Mouse (Mus musculus) gastrocnemius, postnatal 10 days (tissue): ENCODE results near the gene Oat. TPM values are rescaled to one million over a fixed set of nuclear protein-coding genes. Genes with fewer than 3 reads are reported as not detected.

Source experiments
- DNase-seq: peaks from one replicate; pipeline ENCODE4 v3.0.0; 2021; ENCODE audit warnings: mixed read lengths
- total RNA-seq, 2 experiments: library from RNA; stranded (reverse); gene quantifications; 2 replicates each; pipeline ENCODE4 v1.2.3; 2021

The Oat gene
- total RNA-seq, 2 experiments from 2014 or later: 84.0 to 92.9 TPM

- DNase-seq: no peak
Observed at GRCm38 (mm10) chr7:132542427-132542826, 33.8 kb downstream of the Oat start.

DNA sequence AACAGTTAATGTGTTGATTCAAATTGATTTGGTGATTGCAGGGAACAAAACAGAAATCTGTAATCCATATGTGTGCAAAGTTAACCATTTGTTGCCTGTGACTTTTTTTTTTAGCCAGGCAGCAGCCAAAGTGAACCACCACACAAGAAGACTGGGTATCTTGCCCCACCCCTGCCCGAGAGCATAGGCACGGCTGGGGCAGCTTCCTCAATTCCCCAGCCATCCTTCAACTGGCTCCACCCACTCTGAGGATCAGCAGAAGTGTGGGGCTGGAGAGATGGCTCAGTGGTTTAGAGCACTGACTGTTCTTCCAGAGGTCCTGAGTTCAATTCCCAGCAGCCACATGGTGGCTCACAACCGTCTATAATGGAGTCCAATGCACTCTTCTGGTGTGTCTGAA lies 34.6 kb downstream of the Oat start:
- DNase-seq: no peak

GRCm38 (mm10) chr7:132540597-132540996 lies 35.6 kb downstream of the Oat start:
- DNase-seq: no peak

DNA sequence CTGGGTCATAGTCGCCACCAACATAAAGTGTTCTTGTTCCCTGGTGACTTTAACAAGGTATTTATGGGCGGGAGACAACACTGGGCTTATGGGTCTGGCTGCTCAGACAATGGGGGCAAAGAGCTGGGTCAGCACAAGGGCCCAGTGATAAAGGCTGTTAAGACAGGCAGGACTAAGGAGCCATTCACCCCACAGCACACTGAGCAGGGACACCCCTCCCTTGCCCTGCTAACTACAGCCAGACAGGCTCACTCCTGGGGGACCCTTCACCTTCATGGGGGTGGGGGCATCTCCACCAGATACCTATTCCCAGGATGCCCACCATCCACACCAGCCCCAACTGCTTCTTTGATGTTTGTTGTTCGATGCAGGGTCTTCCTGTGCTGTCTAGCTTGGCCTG lies 47.0 kb downstream of the Oat start:
- no peak for DNase-seq

DNA sequence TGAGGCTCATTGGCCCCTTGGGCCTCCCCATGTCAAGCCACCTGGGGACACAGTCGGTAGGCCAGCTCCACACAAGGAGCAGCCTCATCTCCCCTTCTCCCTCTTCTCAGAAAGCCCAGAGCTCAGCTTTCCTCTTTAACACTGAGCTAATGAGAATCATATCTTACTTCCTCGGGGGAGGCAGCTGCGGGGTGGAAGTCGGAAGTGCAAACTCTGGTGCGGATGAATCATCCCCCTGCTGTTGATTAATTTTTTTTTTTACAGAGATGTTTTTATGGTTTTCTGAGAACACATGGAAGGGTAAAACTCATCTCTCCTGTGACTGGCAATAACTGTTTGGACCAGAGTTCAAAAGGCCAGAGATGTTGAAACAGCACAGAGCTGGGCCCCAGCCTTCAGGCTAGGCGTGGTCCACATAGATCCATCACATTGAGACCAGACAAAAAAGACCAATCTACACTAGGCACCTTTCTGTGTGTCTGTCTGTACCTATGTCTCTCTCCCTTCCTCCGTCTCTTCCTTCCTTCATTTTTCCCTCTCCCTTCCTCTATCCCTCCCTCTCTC lies 62.7 kb downstream of the Oat start:
- DNase-seq: no peak

DNA sequence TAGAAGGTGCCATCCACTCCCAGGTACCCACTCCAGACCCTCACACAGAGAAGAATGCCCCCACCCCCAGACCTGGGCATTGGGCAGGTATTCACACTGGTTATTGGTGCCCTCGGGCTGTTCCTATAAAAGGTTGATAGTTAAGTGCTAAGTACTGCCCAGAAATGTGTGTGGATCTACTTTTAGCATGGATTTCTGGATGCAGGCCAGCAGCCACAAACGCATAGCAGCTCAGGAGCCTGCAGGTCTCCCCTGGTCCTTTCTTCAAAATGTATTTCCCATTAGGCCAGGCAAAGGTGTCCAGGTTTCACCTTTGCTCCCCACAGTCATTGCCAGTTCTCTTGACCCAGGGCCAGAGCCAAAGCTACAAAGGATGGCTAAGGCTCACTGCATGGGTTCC lies 67.1 kb downstream of the Oat start:
- no peak for DNase-seq

Other genes with a start within 250 kb of the Oat start
- not detected for gene Nkx1-2, start 23.2 kb upstream of the Oat start, total RNA-seq
- 10 to 100 TPM in 1 of 2 experiments, 1 to 10 TPM in 1; 9.6 to 11.7 TPM for gene Lhpp, start 34.2 kb upstream of the Oat start, total RNA-seq
- 10 to 100 TPM; 34.5 to 43.6 TPM for gene Fam53b, start 237.5 kb upstream of the Oat start, total RNA-seq